Mouse (Mus musculus) spleen, postnatal 36 days (tissue): ENCODE measurements around the gene Zfp949.
"Not testable (repeated sequence)": the region's sequence is repeated elsewhere in the genome, so short reads cannot be mapped to it uniquely, and the experiment has no call there.

ENCODE experiments used
- DNase-seq, 2 experiments: peaks; one replicate each; pipeline ENCODE4 v3.0.0; 2022; ENCODE audit warnings: low spot score in 2 of 2, mixed read lengths in 1 of 2

Zfp949 gene

GRCm38 (mm10) chr9:88539546-88540224 lies 8.1 kb upstream of the Zfp949 start:
- DNase-seq, result no peak

DNA sequence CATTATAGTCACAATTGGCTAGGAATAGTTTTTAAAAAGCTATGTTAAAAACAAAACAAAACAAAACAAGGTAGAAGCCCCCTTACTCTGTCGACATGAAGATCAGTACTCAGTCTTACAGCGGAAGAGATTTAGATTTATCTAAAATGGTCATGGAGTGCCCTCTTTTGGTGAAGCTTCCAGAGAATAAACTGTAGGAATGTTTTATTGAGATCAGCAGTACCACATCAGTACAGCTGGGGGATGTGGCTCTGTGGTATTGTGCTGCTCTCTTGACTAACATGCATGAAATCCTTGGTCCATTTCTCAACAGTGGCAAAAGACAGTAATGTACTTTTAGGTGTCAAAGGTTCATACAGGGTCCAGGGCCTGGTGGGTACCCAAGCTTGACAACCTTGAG lies 5.0 kb upstream of the Zfp949 start:
- no peak for DNase-seq

DNA sequence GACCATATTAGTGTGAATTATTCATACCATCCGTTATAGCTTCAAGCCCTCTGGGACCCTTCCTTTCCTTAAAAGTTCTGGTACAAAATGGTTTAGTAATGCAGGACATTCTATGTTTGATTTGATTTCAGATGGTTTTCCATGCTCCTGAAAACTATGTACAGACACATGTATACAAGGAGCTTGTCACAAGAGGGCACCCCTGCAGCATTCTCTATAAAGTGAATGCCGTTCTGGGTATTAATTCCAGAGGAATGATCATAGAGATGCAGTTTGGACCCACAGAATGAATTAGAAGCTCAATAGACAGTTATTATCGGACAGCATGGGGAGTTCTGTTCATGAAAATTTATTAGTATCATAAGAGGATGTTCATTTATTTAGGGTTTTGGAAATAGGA lies 2.3 kb upstream of the Zfp949 start:
- DNase-seq, result no peak

DNA sequence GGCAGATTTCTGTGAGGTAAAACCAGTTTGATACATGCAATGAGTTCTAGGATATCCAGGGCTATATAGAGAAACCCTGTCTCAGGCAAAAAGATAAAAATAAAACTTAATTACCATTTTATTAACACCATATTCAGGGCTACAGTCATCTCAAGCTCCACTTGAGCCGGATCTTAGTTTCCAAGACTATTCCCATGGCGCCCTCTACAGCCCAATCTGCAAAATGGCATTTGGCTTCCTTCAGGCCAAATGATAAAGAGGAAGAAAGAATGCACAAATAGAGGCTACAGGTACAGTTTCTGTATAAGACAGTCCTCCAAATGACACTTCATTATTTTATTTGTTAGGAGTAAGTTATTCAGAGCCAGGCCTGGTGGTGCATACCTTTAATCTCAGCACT lies 1.7 kb upstream of the Zfp949 start:
- DNase-seq, result peak; percentile 47 to 60

DNA sequence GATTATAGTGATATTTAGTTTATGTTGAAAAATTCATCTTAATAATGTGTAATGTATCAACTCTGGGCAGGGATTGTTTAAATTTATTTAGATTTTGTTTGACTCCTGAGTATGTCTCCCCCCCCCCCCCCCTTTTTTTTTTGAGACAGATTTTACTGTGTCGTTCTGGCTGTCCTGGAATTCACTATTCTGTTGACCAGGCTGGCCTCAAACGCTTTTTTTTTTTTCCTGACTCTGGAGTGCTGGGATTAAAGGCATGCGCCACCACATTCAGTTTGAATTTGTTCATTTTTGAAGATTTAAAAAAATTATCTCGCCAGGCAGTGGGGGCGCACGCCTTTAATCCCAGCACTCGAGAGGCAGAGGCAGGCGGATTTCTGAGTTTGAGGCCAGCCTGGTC lies 1.2 kb upstream of the Zfp949 start:
- no peak for DNase-seq

GRCm38 (mm10) chr9:88547270-88547669 lies 550 bp upstream of the Zfp949 start:
- DNase-seq, result peak; percentile 32 to 60

- DNase-seq, result no peak
These were observed 760 bp downstream of the Zfp949 start for GRCm38 (mm10) chr9:88548614-88548945.

DNA sequence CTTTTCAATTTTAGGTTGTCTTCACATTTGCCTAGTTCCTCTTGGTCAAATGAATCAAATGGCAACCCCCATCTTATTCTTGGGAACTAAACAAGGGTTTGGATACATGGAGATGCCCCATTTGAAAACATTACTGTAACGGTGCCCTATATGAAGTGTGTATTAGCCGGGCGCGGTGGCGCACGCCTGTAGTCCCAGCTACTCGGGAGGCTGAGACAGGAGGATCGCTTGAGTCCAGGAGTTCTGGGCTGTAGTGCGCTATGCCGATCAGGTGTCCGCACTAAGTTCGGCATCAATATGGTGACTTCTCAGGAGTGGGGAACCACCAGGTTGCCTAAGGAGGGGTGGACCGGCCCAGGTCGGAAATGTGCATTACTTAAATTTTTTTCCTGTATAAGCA lies 5.3 kb downstream of the Zfp949 start:
- DNase-seq, result no peak

- no peak for DNase-seq
These were observed 10.3 kb downstream of the Zfp949 start for GRCm38 (mm10) chr9:88558146-88558545.

GRCm38 (mm10) chr9:88561476-88561875 lies 13.7 kb downstream of the Zfp949 start:
- DNase-seq, result not testable (repeated sequence)

GRCm38 (mm10) chr9:88570471-88570870 lies 22.7 kb downstream of the Zfp949 start:
- DNase-seq, result not testable (repeated sequence)

DNA sequence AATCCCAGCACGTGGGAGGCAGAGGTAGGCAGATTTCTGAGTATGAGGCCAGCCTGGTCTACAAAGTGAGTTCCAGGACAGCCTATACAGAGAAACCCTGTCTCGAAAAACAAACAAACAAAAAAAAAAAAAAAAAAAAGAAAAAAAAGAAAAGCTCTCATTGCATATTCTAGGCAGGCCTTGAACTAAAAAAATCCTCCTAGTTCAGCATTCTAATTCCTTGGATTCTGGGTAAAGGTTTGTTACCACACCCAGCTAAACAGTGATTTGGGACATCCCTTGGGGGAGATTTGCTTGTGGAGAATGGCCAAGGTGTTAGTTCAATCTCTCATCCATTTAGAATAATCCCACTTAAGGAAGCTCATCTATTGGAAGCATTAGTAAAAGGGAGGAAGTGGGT lies 32.8 kb downstream of the Zfp949 start, which contains the start of gene Trim43a:
Trim43a (plus strand) TSS at position 301 of the 400 bp plus-strand sequence.
- DNase-seq, result not testable (repeated sequence)

GRCm38 (mm10) chr9:88593708-88594107 lies 45.9 kb downstream of the Zfp949 start:
- DNase-seq, result not testable (repeated sequence)

- DNase-seq, result peak; percentile 93 to 95
These were observed 51.7 kb downstream of the Zfp949 start for GRCm38 (mm10) chr9:88599206-88600162.
